Mouse (Mus musculus) thymus, postnatal 10 days (tissue): ENCODE measurements around the gene Sec16a.

Source experiments
- DNase-seq, 2 experiments: peaks; one replicate each; pipeline ENCODE4 v3.0.0; 2021; ENCODE audit warnings: low spot score in 2 of 2

Gene Sec16a

DNA sequence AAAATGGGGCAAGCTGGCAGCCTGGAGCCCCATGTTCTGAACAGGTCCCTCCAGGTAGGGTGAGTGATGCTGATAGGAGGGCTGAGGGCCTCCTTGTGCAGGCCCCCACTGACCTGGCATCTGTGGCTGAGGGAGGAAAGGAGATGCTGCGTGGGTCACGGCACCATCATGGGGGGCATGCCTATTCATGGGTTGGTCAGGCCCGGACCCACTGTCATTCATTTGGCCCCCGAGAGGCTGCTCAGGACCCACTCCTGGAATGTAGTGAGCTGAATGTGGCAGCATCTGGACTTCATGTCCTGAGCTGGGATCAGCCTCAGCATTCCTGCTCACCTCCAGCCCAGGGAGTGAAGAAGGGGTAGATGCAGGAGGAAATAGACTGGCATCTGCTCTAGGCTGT, 3.8 kb downstream of the Sec16a start:
- DNase-seq, result no peak

DNA sequence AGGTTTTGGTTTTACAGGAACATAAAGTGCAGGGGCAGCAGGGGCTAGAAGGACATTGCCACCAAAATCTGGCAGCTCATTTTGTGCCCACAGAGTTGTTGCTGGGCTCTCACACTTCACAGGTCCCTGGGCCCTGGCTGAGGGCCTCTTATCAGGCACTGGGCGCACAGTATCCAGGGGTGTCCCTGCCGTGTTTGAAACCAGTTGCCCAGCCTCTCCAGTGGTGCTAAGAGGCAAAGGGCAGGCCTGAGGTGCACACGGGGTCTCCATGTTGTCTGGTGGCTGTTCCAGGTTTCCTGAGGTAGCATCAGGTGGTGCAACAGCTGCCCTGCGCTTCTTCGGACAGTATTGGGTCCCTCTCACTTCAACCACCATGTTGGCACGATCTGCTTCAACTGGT, 5.3 kb downstream of the Sec16a start:
- DNase-seq, result no peak

DNA sequence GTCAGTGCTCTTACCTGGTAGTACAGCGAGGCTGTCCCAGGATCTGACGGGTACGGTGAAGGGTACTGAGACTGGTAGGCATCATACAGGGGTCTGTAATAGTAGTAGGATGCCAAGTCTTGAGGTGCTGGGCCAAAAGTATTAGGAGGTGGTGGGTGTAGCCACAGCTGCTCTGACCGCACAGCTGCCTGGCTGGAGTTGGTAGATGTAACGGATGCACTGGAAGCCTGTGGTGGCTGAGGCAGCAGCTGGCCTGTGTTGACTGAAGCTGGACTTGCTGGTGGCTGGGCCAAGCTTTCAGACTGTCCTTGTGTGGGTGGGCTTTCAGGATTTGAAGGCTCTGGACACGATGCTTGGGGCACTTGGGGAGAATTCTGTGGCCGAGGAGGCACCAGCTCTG, 6.6 kb downstream of the Sec16a start:
- no peak for DNase-seq

DNA sequence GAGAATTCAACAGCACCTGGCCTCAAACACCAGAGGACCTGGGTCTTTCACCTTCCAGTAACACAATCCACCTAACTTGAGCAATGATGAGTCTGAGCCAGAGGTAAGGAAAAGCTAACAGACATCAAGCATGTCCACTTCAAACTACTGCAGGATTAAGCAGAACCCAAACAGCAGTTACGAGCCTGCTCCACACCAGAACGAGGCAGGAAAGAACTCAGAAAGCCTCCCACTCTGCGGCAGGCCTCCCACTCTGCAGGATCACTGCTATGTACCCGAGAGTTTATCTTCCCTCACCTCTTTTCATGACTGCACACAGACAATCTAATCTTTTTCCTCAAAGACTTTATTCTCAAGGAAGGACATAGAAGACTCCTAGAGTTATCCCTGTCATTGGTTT, 7.8 kb downstream of the Sec16a start:
- no peak for DNase-seq

DNA sequence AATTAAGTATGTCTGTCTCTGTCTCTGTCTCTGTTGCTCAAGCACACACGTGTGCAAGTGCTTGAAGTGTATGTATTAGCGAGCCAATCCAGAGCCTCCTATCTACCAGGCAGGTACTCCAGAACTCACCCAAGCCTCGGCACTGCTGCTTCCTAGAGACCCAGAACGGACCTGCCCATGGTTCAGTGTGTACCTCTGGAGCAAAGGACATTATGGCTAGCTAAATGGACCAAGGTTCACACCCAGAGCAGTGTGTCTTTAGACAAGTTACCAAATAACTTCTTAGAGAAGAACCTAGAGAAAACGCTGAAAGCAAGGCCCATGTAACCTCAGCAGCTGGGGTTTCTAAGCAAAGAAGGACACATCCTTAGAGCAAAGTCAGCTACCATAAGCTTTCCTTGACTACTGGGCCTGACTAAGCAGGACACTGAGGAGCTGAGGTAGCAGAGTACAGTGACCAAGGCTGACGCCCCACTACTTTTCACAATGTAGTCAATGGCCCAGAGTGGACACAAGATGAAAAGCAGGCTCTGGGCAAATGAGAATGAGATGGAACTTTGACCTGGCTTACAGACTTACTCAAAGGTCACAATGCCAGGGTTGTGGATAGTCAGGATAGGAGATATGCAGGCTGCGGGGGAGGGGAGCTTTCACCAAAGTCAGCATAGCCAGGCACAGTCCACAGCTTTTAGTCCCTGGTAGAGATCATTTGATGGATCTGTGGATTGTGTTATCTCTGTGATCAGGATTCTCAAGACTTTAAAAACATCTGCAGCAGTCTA, 10.0 kb downstream of the Sec16a start:
- no peak for DNase-seq

DNA sequence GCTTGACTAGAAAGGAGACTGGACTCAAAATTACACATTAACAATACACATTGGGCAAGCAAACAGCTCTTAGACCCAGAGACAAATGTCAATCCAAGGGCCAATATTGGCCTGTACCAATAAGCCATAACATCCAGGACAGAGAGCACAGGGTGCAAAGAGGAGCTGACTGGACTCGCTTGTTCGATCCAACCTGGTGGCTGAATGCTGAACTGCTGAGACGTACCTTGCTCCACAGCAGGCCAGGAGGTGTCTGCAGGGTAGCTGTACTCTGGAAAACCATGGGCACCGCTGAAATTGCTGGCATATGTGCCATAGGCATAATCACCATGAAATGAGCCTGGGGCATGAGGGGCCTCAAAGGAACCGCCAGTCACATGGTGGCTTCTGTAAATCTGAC, 15.2 kb downstream of the Sec16a start:
- no peak for DNase-seq

DNA sequence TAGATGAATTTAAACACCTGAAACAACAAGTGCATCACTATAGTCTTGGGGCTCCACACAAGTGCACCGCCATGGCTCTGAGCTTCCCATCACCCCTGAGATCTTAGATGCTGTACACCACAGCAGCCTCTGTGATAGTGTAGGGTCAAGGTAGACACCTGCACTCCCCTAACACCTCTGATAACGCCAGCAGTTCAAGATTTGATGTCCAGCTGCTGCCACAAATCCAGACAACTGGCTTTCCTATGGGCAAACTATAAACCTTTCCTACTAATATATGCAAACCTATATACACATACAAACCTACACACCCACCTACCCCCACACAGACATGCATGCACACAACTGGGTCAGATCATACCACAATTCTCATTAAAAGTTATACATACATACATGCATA, 20.5 kb downstream of the Sec16a start:
- no peak for DNase-seq

DNA sequence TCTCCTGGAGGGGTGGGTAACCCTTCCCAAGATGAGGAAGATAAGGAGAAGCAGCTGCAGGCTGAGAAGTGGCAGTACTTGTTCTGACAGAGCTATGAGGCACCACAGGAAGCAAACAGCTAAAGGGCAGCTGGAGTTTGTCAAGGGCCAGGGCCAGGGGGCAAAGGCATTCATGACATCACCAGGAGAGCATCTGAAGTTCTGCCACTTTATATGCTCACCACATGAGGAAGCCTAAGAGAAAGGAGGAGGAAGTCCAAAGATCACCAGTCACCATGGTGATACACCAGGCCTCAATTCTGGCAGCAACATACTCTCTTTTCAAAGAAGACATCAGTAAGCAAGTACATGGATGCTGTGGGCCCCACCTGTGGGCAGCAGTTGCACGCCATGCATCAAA, 21.9 kb downstream of the Sec16a start:
- no peak for DNase-seq

DNA sequence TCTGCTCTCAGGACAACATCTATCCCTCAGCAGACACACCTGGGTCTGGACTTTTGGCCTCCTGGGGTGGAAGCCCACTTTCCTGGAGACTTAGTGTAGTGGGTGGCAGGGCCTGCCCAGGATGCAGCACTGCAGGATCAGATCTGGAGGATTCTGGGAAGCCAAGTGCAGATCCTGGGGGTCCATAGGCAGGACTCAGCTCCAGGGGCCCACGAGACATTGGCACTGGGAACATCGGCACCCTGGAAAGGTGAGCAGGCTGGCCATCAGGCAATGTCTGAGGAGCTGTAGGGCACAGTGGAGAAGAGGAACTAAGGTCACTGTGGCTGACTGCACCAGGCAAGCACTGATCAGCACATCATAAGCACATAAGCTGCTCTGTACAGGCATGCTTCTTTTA, 23.0 kb downstream of the Sec16a start:
- DNase-seq, result no peak

DNA sequence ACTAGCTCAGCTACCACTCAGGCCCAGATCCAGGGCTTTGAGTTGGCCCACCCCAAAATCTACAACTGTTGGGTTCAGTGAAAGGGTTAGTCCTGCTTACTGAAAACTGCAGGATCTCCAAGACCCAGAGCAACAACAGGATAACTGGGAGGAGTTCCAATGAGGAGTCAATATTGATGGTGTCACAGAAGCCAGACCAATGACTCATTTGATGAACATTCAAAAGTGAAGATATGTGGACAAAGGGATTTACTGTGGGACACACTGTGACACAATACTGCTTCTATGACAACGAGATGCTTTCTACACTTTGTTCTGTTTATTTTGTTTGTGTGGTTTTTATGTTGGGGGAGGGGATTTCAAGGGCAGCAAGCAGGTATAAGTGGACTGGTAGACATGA, 26.9 kb downstream of the Sec16a start:
- DNase-seq, result no peak

DNA sequence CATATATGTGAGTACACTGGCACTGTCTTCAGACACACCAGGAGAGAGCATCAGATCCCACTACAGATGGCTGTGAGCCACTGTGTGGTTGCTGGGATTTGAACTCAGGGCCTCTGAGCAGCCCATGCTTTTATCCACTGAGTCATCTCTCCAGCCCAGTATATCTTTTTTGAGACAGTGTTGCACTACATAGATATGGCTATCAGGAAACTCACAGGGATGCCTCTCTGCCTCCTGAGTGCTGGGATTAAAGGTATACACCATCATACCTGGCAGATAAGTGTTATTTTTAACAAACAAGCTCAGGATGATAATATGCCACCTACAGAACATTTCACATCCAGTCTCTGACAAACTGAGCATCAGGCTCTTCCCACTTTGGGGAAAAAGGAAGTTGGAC, 27.9 kb downstream of the Sec16a start:
- DNase-seq, result no peak

DNA sequence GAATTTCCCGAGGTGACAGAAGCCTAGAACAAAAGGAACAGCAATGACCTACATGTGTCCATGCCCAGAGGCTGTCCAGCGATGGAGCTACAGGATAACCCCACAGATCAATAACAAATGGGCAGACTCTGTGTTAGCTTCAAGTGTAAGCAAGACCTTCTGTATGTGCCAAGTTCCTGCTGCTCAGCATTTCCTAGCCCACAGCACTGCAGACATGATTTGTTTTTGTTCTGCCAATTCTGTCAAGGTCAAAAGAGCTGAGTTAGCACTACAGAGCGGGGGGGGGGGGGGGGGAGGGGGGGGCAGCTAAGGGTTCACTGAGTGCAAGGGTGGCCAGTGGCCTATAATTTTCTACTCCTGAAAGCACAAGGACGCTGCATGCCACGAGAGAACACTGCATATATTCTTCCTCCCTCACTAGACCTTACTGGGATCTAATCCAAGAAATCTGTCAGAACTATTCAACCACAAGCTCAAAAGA, 34.0 kb downstream of the Sec16a start:
- no peak for DNase-seq

DNA sequence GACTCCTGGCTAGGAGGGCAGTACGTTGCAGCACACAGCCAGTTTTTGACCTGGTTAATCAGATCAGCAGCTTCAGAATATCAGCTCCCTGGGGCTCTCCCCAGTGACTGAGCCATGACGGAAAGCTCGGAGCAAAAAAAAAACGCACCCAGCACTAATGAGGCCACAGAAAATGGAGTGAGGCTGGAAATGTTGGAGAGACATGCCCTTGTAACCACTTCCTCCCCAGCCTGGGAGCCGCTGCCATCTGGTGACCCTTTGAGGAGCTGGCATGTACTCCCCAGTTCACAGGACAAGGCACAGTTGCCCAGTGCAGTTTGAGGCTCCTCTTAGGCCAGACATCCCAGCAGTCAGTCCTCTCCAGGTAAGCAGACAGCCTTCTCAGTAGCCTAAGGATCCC, 34.9 kb downstream of the Sec16a start:
- DNase-seq, result no peak

DNA sequence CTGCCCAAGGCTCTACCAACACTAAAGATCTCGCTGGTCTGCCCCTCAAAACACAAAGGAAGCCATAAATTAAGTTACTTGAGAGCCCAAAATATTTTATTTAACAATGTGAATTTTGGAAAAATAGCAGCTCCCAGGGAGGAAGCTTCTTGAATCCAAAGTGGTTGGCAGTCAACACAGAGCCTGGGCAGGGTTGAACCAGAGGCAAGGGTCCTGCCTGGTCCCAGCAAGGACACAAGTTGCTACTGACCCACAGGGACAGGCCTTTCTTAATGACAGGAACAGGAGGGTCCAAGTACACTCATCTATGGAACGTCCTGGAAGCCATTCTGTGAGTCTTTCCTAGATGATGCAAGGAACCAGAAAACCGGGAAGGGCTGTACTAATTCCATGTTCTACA, 35.7 kb downstream of the Sec16a start:
- DNase-seq, result no peak

DNA sequence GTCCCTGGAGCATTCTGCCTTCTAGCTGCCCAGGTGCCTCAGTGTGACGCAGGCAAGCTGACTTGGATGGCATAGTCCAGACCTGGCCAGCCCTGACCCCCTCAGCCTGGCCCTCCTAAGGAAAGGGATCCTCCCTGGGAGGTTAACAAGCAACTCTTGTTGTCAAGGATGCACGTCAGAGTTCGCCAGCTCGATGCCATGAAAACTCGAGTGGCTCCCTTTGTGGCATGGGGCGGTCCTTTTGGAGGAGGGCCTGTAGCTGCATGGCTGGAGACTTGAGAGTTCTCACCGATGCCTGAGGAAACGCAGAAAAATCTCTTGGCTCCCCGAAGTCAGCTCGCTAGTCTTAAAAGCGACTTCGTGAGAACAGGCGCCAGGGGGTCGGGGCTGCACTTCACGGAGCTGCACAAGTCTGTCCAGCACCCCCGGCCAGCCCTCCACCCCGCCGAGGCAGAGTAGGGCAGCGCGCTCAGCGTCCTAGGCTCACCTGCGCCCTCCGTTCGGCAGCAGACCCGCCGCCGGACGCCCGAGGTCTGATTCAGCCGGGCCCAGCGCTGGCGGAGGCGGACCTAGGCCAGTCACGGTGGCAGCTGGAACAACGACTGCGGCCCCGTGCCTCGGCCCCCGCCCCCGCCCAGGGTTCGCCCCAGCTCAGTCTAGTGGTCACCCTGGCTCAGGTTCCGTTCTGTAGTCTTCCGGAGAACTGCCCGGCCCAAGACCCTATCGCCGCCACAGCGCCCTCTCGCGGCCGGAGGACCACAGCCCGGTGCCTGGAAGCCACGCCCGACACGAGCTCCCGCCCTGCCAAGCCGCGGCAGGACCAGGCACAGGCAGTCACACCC, 36.3 kb downstream of the Sec16a start, which contains the start of gene Inpp5e:
TSS of gene Inpp5e (minus strand) at position 689 of the 842 bp plus-strand sequence.
- peak; percentile 85 to 98 for DNase-seq

DNA sequence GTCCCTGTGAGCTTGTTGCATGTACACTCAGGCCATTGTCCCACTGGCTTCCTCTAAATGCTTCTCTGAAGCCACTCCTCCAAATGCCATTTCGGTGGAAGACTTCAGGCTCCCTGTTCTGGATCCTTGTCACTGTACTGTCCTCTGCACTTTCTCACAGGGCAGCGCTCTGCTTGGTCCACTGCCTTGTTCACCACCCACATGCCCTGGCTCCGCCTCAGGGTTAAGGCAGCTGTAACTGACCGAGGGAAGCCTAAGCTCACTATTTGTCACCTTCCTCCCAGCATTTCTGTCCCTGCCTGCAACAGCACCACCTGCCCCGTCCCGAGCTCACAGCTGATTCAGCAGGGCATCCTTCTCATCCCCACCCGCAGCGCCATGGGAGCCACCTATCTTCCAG, 41.7 kb downstream of the Sec16a start:
- no peak for DNase-seq

DNA sequence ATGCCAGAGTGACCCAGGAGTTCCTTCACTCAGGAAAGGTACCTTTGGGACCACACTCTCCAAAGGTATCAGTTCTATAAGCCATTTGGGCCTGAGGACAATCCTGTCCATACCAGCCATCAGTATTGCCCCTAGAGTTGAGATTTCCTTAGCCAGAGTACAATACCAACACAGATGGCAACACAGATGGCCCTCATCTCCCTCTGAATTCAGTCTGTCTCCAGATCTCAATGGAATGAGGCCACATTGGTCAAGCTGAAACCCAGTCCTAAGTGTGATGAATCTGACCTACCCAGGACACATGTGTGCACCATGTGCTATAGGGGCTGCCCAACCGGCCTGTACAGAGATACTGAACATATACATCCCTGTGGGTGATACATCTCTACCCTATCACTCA, 42.8 kb downstream of the Sec16a start:
- DNase-seq, result no peak

DNA sequence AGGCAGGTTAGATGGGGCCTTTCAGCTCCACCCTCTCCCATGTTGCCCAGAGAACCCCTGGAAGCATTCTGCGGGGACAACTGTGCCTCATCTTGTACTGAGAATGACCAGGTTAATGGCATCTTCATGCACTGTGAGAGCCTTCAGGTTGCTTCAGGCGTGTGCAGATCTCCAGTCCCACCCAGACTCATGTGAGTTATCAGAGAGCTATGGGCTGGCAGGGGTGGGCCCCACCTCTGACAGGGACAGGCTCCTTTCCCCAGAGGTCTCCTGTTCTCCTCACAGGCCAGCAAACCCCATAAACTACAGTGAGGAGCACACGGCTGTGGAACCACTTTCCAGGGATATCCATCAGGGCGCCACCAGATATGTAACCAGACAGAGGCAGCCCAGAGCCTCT, 44.0 kb downstream of the Sec16a start:
- DNase-seq, result no peak

DNA sequence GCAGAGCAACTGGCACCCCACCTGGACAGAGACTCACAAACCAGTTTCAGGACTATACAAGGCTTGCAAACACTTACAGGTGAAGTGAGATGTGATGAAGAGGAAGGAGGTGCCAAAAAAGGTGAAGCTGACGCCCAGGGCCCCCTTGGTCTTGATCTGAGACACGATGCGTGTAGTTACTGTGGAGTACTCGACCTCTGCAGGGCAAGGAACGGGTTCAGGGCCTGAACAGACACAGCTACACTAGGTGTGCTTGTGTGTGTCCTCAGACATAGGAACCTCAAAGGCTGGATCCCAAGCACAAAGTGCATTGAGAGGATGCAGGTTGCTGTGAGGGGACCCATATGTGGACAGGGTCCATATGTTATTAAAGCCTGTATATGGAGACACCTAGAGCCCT, 44.7 kb downstream of the Sec16a start:
- no peak for DNase-seq

DNA sequence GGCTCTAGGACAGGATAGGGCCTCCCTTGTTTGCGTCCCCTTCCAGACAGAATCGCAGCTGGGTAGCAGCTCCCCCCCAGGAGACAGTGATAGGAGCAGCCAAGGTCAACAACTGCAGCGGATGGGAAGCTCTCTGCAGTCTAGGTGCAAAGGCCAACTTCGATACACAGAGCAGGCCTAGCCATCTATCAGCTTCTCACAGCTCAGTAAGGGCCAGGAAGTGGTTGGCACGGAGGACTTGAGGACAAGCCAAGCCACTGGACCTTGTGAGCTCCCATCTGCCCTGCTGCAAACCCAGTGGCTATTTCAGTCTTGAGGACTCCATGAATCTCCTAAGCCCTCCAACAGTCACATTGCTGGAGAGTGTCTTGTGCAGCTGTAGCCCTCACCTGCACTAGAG, 45.4 kb downstream of the Sec16a start:
- no peak for DNase-seq

DNA sequence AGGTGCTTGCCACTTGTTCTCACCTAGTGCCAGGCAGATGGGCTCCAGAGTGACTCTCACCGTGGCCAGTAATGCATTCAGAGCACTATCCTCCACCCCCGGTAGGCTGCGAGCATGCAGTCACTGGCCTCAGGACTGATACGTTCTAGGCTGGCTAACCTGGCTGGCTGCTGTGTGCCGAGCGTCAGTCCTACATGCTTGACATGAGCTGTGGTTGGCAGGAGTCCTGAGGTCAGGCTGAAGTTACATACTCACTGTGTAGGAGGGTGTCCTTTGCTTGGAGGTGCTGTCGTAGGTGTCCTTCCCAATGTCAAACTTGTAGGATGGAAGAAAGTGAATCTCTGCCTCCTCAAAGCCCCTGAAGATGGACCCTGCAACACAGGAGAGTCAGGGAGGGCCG, 46.0 kb downstream of the Sec16a start:
- no peak for DNase-seq

DNA sequence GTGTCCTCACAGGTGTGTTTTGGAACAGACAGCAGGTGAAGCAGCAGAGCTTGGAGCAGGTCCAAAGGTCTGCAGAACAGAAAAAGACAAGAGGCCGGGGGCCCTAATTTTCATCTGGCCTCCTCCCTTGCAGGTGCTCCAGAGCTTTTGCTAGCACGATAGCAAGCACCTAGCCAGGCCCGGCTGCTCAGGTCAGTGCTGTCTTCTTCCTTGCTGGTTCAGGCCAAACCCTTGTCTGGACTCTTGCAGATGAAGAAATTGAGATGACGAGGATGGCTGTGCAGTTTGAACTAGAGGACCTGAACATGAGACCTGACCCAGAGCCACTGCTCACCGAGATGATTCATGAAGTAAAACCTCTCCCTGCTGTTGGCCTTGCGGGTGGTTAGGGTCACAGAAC, 53.4 kb downstream of the Sec16a start:
- no peak for DNase-seq

DNA sequence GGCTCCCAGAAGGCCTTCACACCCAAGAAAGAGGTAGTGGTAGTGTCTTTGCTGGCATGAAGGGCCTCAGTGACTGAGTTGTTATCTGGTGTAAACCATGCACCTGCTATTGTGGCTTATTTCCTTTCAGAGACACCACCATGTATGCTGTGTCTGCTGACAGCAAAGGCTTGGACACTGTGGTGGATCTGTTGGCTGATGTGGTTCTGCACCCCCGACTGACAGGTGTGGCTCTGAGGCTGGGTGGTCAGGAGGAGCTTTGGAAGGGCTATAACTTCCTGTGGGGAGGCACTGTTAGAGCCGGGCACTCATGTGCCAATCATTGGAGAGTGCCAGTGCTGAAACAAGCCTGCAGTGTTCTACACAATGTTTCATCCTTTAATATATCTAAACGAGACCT, 54.1 kb downstream of the Sec16a start:
- no peak for DNase-seq
